Mouse (Mus musculus) limb, embryonic 15.5 days (tissue): ENCODE results near the gene Ssb. TPM values are rescaled to one million over a fixed set of nuclear protein-coding genes. Genes with fewer than 3 reads are reported as not detected.
A peak's percentile ranks its signal among the peaks of the same experiment; 100 is the strongest.

ENCODE experiments used
- ATAC-seq: fragments of 200-750 bp; cut with Nextera tagmentation; 2 replicates; pipeline ENCODE4 v1.8.0; 2017; ENCODE audit warnings: low read depth, moderate TSS enrichment; ENCODE audit not compliant: insufficient number of reproducible peaks, low FRiP score, low TSS enrichment
- H3K27ac ChIP-seq: fragments of 300-500 bp; sonication (generic); 2 replicates; pipeline ENCODE4 v1.5.1; 2015; ENCODE audit warnings: moderate library complexity, mild to moderate bottlenecking, inconsistent platforms
- H3K27me3 ChIP-seq: fragments of 300-500 bp; sonication (generic); 2 replicates; pipeline ENCODE4 v1.6.1; 2015; ENCODE audit warnings: inconsistent platforms
- H3K36me3 ChIP-seq: fragments of 300-500 bp; sonication (generic); 2 replicates; pipeline ENCODE4 v1.6.1; 2015; ENCODE audit warnings: inconsistent platforms
- H3K4me1 ChIP-seq: fragments of 300-500 bp; sonication (generic); 2 replicates; pipeline ENCODE4 v1.6.1; 2015; ENCODE audit warnings: inconsistent platforms
- H3K4me2 ChIP-seq: fragments of 300-500 bp; sonication (generic); 2 replicates; pipeline ENCODE4 v1.6.1; 2015; ENCODE audit warnings: mild to moderate bottlenecking, inconsistent platforms
- H3K4me3 ChIP-seq: fragments of 300-500 bp; sonication (generic); 2 replicates; pipeline ENCODE4 v1.5.1; 2015; ENCODE audit warnings: mild to moderate bottlenecking, inconsistent platforms
- H3K9ac ChIP-seq: fragments of 300-500 bp; sonication (generic); 2 replicates; pipeline ENCODE4 v1.6.1; 2015; ENCODE audit warnings: inconsistent platforms
- H3K9me3 ChIP-seq: fragments of 300-500 bp; sonication (generic); 2 replicates; pipeline ENCODE4 v1.6.1; 2016; ENCODE audit warnings: inconsistent platforms
- whole genome bisulfite sequencing: fragments of 180-500 bp; shearing (Covaris S2); methylation state at CpG from one replicate; pipeline ENCODE4 v1.1.7; 2015; 5-methylcytosine and 5-hydroxymethylcytosine counted together
- polyA plus RNA-seq: library from polyadenylated mRNA; unstranded; fragments of >200 nt; fragmentation: Nextera tagmentation; extraction: Ambion mirVana; gene quantifications from 2 replicates; pipeline ENCODE4 v1.2.1, GENCODE M21; 2015

The Ssb gene
- polyA plus RNA-seq, 1 experiment from 2014 or later, result 328 TPM

DNA sequence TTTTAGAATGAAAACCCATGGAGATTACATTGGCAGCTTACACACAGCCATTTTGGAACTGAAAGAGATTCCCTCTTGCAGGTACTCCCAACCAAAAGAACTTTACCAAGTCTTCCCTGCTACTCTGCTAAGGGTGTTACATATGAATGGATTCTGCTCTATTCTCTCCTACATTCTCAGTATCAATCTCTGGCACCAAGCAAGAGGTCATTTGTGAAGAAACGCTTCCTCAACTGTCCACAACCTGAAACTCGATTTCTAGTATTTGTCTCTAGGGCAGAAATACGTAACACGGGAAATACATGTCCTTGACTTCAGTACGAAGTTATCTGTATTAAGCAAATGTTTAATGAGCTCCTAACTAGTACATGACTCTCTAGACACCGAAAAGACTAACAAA lies 23.2 kb downstream of the Ssb start:
- peaks cover 7% of the 10 kb centered on the region; the same call in 1 of the 2 replicates for H3K36me3 ChIP-seq
- no peaks in the 10 kb centered on the region for H3K9me3 ChIP-seq
- no peaks in the 10 kb centered on the region for H3K27me3 ChIP-seq
- H3K27ac ChIP-seq, result no peak overlapping the region
- H3K4me3 ChIP-seq, result peak overlapping the region; percentile 63
- no peak for ATAC-seq
- peak overlapping the region; percentile 63 for H3K4me2 ChIP-seq
- H3K9ac ChIP-seq, result peak overlapping the region; percentile 83; the same call in 1 of the 2 replicates
- no peaks in the 10 kb centered on the region for H3K4me1 ChIP-seq
- WGBS, result 50% methylated on average over 6 of the region's 6 CpGs

DNA sequence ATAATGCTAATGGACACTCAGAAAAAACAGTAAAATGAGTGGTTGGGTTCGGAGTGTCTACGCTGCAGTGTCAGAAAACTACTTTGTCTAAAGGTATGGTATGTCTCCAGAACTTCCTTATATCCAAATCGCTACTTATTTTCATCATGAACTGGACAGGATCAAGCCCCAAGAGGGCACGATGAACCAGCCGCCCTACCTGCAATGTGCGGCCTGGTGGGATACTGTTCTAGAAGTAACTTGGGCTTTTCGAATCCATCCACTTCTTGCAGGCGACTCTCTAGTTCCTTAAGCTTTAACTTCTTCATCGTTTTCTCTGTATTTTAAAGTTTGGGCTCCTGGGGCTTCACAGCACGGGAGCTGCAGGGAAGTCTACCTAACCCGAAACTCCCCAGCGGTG lies 23.7 kb downstream of the Ssb start:
- peaks cover 2% of the 10 kb centered on the region; the same call in 1 of the 2 replicates for H3K36me3 ChIP-seq
- no peaks in the 10 kb centered on the region for H3K9me3 ChIP-seq
- peak overlapping the region; percentile 83 for H3K9ac ChIP-seq
- H3K4me1 ChIP-seq, result no peaks in the 10 kb centered on the region
- 7% methylated on average over 12 of the region's 12 CpGs for WGBS
- peak overlapping the region; percentile 63 for H3K4me3 ChIP-seq
- H3K27me3 ChIP-seq, result no peaks in the 10 kb centered on the region
- H3K27ac ChIP-seq, result peak overlapping the region; percentile 84
- H3K4me2 ChIP-seq, result peak overlapping the region; percentile 63
- no peak for ATAC-seq

DNA sequence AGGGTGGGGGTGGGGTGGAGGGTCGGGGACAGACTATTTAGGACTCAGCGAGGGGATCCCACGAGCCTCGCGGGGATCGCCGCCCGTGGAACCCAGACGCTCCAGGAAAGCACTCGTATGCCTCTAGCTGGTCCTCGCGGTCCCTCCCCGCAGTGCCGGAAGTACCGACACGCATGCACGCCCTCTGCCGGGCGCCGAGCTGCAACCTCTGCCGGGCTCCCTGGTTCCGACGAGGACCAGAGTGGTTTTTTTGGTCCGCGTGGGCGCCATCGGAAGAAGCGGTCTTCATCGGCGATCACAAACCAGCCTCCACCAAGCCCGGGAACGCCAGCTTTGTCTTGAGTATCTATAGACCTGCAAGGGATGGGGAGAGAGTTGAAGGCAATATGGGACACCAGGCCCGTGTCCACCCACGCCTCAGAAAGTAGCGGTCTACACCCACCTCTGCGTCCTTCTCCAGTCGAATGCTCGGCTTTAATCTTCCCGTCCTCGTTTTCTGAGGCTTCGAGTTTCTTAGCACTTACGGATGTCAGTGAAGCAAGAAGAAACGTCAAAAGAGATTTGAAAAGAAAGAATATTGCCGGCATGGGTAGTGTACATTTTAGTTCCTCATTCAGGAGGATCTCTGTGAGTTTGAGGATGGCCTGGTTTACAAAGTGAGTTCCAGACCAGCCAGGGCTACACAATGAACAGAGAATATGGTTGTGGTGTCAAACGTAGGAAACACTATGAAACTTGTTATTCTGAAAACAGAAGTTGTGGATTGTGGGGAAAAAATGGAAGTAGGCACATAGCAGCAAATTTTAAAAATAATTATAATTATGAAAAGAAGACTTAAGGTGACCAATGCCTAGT lies 24.3 kb downstream of the Ssb start, which contains the start of gene Mettl5:
Gene Mettl5 (minus strand): TSS at position 165 of the 855 bp plus-strand sequence.
- WGBS, result 2% methylated on average over 45 of the region's 45 CpGs
- peak within 1 kb of the TSS; percentile 84 for H3K27ac ChIP-seq
- H3K9me3 ChIP-seq, result no peaks in the 10 kb centered on the region
- peak within 1 kb of the TSS; percentile 83 for H3K9ac ChIP-seq
- no peaks in the 10 kb centered on the region for H3K27me3 ChIP-seq
- H3K4me2 ChIP-seq, result peak within 1 kb of the TSS; percentile 63
- H3K36me3 ChIP-seq, result no peaks in the 10 kb centered on the region
- ATAC-seq, result peak; percentile 92
- H3K4me1 ChIP-seq, result no peaks in the 10 kb centered on the region
- peak within 1 kb of the TSS; percentile 63 for H3K4me3 ChIP-seq

DNA sequence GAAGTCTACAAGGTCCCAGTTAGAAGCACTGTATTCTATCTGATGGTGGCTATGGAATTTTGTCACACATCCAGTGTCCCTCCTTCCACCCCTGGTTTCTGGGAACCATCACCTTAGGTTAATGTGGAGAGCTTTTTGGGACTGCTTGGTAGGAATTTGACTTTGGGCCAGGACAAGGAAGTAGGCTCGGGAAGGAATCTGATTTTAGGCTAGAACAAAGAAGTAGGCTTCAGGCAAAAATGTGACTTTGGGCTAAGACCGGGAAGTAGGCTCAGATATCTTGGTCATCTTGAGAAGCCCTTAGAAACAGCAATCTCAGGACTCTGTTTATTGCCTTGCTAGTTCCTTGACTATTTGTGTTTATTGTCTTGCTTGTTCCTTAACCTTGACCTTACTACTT lies 27.6 kb downstream of the Ssb start:
- H3K36me3 ChIP-seq, result no peaks in the 10 kb centered on the region
- H3K27ac ChIP-seq, result no peak overlapping the region
- no peak for ATAC-seq
- H3K4me3 ChIP-seq, result no peak overlapping the region
- 66% methylated on average over 2 of the region's 2 CpGs for WGBS
- H3K4me2 ChIP-seq, result no peak overlapping the region
- H3K9ac ChIP-seq, result no peak overlapping the region
- H3K27me3 ChIP-seq, result no peaks in the 10 kb centered on the region
- H3K4me1 ChIP-seq, result no peaks in the 10 kb centered on the region
- no peaks in the 10 kb centered on the region for H3K9me3 ChIP-seq

DNA sequence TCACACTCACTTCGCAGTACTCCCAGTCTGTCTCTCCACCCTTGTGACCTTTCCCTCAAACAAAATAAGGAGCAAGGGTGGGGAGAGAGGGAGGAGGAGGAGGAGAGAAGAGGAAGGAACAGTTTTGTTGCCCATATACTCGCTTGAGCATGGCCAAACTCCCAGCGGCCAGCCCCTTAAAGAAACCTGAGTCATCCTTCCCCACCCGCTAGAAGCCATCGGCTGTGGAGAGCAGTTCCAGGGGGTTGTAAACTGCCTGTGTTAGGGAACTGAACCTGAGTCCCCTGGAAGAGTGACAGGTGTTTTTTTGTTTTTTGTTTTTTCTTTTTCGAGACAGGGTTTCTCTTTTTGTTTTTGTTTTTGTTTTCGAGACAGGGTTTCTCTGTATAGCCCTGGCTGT lies 29.5 kb downstream of the Ssb start:
- 44% methylated on average over 7 of the region's 7 CpGs for WGBS
- Histone ChIP-seq H3K36me3 (no peaks in the 10 kb centered on the region), H3K4me2 (no peak overlapping the region), H3K4me3 (no peak overlapping the region), H3K9ac (no peak overlapping the region), H3K4me1 (no peaks in the 10 kb centered on the region), H3K27me3 (no peaks in the 10 kb centered on the region), H3K9me3 (no peaks in the 10 kb centered on the region), H3K27ac (no peak overlapping the region)
- ATAC-seq, result no peak

DNA sequence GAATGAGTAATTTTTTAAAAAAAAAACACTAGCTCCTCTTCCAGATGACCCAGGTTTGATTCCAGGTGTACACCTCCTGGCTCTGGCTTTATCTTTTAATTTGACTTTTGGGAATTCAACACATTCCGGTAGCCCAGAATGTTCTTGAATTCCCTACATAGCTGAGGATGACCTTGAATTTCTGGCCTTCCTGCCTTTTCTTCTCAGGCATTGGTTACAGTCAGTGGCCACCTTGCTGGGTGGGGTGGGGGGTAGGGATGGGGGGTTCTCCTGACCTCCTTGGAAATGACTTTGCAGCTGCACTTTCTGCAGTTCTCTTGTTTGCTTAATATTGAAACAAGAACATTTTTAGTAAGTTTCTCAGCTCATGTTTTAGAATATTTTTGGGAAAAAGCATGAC lies 31.8 kb downstream of the Ssb start:
- WGBS, result 74% methylated on average over 1 of the region's 1 CpGs
- Histone ChIP-seq H3K4me1 (no peaks in the 10 kb centered on the region; the same call in 1 of the 2 replicates), H3K4me2 (no peak overlapping the region), H3K27me3 (no peaks in the 10 kb centered on the region), H3K27ac (no peak overlapping the region), H3K4me3 (no peak overlapping the region), H3K9ac (no peak overlapping the region), H3K9me3 (no peaks in the 10 kb centered on the region), H3K36me3 (no peaks in the 10 kb centered on the region)
- ATAC-seq, result no peak

DNA sequence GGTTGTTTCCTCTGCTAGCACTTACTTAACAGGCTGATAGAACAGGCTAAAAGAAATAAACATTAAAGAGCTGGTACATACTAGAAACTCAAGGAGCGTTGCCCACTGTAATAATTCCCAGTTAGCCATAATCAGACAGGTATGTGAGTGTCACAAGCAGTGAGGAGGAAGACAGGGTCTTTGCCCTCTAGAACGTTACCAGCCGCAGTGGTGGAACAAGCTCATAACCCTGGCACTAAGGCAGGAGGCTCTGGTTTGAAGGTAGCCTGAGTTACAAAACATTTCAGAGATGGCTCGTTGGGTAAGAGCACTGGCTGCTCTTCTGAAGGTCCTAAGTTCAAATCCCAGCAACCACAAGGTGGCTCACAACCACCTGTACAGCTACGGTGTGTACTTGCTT lies 32.5 kb downstream of the Ssb start:
- H3K4me2 ChIP-seq, result no peak overlapping the region
- no peak for ATAC-seq
- H3K9me3 ChIP-seq, result no peaks in the 10 kb centered on the region
- no peak overlapping the region for H3K9ac ChIP-seq
- H3K4me3 ChIP-seq, result no peak overlapping the region
- H3K4me1 ChIP-seq, result peaks cover 4% of the 10 kb centered on the region
- WGBS, result 81% methylated on average over 5 of the region's 5 CpGs
- H3K36me3 ChIP-seq, result no peaks in the 10 kb centered on the region
- H3K27me3 ChIP-seq, result no peaks in the 10 kb centered on the region
- no peak overlapping the region for H3K27ac ChIP-seq

DNA sequence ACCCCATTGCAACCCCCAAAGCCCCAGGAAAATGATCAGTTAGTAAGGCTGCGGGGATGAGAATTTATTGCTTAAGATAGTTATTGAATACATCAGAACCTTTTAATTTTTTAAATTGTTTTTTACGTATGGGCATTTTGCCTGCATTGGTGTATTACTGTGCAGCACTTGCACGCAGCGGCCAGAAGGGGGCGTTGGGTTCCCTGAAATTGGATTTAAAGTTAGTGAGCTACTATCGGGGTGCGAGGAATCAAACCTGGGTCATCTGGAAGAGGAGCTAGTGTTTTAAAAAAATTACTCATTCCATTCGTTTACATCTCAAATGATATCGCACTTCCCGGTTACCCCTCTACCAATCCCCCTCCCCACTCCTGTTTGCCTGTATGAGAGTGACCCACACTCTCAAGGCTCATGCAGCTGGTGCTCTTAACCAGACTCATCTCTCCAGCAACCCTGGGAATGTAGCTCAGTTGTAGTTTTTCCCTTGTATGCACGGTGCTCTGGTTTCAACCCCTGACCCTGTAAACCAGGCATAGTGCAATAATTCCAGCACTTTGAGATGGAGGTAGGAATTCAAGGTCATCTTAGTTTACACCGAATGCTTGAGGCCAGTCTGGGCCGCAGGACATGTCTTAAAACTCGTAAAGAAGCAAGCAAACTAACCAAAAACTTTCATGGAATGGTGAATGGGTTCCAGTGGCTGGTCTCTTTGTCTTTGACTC lies 34.3 kb downstream of the Ssb start:
- no peaks in the 10 kb centered on the region for H3K27me3 ChIP-seq
- H3K27ac ChIP-seq, result no peak overlapping the region
- ATAC-seq, result no peak
- H3K4me2 ChIP-seq, result no peak overlapping the region
- no peak overlapping the region for H3K9ac ChIP-seq
- H3K9me3 ChIP-seq, result no peaks in the 10 kb centered on the region
- H3K4me3 ChIP-seq, result no peak overlapping the region
- H3K36me3 ChIP-seq, result no peaks in the 10 kb centered on the region
- 62% methylated on average over 14 of the region's 14 CpGs for WGBS
- peaks cover 9% of the 10 kb centered on the region for H3K4me1 ChIP-seq

DNA sequence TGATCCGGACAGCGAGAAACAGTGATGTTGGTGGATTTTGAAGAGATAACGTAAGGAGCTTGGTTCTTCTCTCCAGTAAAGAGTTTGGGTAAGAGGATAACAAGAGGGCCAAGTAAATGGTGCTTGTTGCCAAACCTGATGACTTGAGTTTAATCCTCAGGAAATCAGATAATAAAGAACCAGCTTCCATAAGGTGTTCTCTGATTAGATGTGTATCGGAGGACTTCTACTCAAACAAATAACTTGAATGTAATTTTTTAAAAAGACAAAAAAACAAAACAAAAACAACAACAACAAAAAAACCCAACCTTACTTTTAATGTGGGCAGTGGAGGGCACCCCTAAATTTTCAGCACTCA lies 34.8 kb downstream of the Ssb start:
- WGBS, result 93% methylated on average over 4 of the region's 4 CpGs
- H3K27me3 ChIP-seq, result no peaks in the 10 kb centered on the region
- peaks cover 9% of the 10 kb centered on the region for H3K4me1 ChIP-seq
- no peak overlapping the region for H3K4me3 ChIP-seq
- no peak overlapping the region for H3K27ac ChIP-seq
- ATAC-seq, result no peak
- no peaks in the 10 kb centered on the region for H3K9me3 ChIP-seq
- no peak overlapping the region for H3K4me2 ChIP-seq
- H3K36me3 ChIP-seq, result no peaks in the 10 kb centered on the region
- no peak overlapping the region for H3K9ac ChIP-seq

DNA sequence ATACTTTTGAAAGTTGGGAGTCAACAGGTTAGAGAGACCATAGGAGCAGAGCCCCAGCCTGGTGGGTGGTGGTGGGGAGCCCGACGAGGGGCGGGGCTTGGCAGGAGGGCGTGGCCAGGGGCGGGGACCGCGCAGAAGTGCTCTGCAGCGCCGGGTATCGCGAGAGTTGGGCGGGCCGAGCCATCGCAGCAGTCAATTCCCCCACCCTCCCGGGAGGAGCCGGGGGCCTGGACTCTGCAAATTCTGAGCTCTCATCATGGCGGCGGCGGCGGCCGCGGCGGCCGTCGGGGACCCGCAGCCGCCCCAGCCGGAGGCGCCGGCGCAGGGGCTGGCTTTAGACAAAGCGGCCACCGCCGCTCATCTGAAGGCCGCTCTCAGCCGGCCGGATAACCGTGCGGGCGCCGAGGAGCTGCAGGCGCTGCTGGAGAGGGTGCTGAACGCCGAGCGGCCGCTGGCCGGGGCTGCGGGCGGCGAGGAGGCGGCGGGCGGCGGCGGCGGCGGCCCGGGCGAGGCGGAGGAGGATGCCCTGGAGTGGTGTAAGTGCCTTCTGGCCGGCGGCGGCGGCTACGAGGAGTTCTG lies 35.8 kb downstream of the Ssb start, which contains the start of gene Ubr3:
Gene Ubr3 (plus strand): TSS at position 208 of the 579 bp plus-strand sequence.
- under 1% methylated on average over 60 of the region's 65 CpGs for WGBS
- Histone ChIP-seq H3K4me1 (peaks cover 9% of the 10 kb centered on the region), H3K9me3 (no peaks in the 10 kb centered on the region), H3K4me3 (peak within 1 kb of the TSS; percentile 100), H3K4me2 (peak within 1 kb of the TSS; percentile 75), H3K27ac (peak within 1 kb of the TSS; percentile 93), H3K9ac (peak within 1 kb of the TSS; percentile 100), H3K27me3 (no peaks in the 10 kb centered on the region), H3K36me3 (no peaks in the 10 kb centered on the region; the same call in 1 of the 2 replicates)
- ATAC-seq, result peak; percentile 97

DNA sequence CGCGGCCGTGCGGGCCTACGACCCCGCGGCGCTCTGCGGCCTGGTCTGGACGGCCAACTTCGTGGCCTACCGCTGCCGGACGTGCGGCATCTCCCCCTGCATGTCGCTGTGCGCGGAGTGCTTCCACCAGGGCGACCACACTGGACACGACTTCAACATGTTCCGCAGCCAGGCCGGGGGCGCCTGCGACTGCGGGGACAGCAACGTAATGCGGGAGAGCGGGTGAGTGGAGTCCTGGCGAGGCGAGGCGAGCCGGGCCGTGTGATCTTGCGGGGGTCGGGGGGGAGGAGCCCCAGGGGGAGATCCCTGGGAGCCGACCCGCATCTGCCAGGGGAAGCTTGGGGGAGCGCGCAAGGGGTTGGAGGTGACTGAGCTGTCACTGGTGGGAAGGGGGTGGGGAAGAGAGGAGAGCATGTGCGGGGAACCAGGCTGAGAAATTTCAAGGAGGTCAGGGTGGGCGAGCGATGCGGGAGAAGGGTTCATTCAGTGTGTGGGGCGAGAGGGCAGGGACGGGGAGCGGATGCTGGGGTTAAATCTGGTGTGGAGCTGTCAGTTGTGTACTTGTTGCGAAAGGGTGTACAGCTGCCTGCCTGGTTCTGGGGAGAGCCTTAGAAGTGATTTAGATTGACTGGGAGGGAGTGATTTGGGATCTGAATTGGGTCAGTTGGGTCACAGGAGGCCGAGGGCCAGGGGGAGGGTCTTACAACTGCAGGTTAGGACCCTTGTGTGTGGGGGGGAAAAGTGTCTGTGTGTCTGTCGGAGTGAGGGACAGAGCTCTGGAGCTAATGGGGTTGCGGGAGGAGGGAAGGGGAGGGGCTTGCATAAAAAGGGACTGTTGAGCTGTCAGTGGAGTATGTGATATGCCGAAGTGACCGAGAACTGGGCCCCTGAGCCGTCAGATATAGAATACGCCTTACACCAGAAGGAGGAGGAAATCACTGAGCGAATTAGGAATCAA lies 36.5 kb downstream of the Ssb start:
- H3K4me1 ChIP-seq, result peaks cover 9% of the 10 kb centered on the region
- peak; percentile 64 for ATAC-seq
- no peaks in the 10 kb centered on the region for H3K27me3 ChIP-seq
- WGBS, result under 1% methylated on average over 54 of the region's 55 CpGs
- peak overlapping the region; percentile 93 for H3K27ac ChIP-seq
- peak overlapping the region; percentile 75 for H3K4me2 ChIP-seq
- no peaks in the 10 kb centered on the region; the same call in 1 of the 2 replicates for H3K36me3 ChIP-seq
- no peaks in the 10 kb centered on the region for H3K9me3 ChIP-seq
- peak overlapping the region; percentile 100 for H3K4me3 ChIP-seq
- peak overlapping the region; percentile 100 for H3K9ac ChIP-seq
